Mouse (Mus musculus) gastrocnemius, adult 2 months (tissue): Measurements from ENCODE around the gene Ttn. TPM values are rescaled to one million over a fixed set of nuclear protein-coding genes. Genes with fewer than 3 reads are reported as not detected.
A peak's percentile ranks its signal among the peaks of the same experiment; 100 is the strongest.

Source experiments
- DNase-seq: peaks from one replicate; pipeline ENCODE4 v3.0.0; 2022
- H3K27ac ChIP-seq: fragments of 200-600 bp; 2 replicates; pipeline ENCODE4 v1.8.1; 2022; ENCODE audit warnings: mild to moderate bottlenecking
- H3K4me3 ChIP-seq: fragments of 200-600 bp; 2 replicates; pipeline ENCODE4 v1.8.1; 2022; ENCODE audit warnings: mild to moderate bottlenecking, moderate library complexity
- CTCF ChIP-seq: fragments of 200-600 bp; IDR thresholded peaks from 2 replicates; pipeline ENCODE4 v1.8.1; 2022; ENCODE audit warnings: antibody characterized with exemption, mild to moderate bottlenecking, moderate library complexity
- intact Hi-C: fragments of 180-260 bp; cut with DNase I; formaldehyde crosslinking; loops from one replicate; pipeline ENCODE4 v1.15.1; 2025
- total RNA-seq, 2 experiments: library from RNA; stranded (reverse); gene quantifications; 2 replicates each; pipeline ENCODE4 v1.2.3; 2021

Ttn gene
- total RNA-seq, 2 experiments from 2014 or later, result 6,941 to 7,187 TPM

- TF ChIP-seq CTCF, result peak; percentile 49
- intact Hi-C loops, result no loop called here
- DNase-seq, result no peak
- no peak overlapping the region for H3K4me3 ChIP-seq
- H3K27ac ChIP-seq, result no peak overlapping the region
Observed at GRCm38 (mm10) chr2:76655982-76656381, 326.4 kb downstream of the Ttn start.

GRCm38 (mm10) chr2:76655444-76655843, 326.9 kb downstream of the Ttn start:
- no peak for DNase-seq
- no peak for TF ChIP-seq CTCF
- no peak overlapping the region for H3K4me3 ChIP-seq
- no peak overlapping the region for H3K27ac ChIP-seq
- intact Hi-C loops, result no loop called here

GRCm38 (mm10) chr2:76654646-76655045, 327.7 kb downstream of the Ttn start:
- DNase-seq, result no peak
- intact Hi-C loops, result no loop called here
- no peak for TF ChIP-seq CTCF
- H3K27ac ChIP-seq, result no peak overlapping the region
- H3K4me3 ChIP-seq, result no peak overlapping the region

Other genes with a start within 250 kb of the Ttn start
- gene Ccdc141, start 188.1 kb upstream of the Ttn start, total RNA-seq, result 1 to 10 TPM; 5.4 to 6.5 TPM